Mouse (Mus musculus) embryo, embryonic 9.5 days (tissue): ENCODE results near the gene Alg6.

Experiments
- DNase-seq: peaks from one replicate; pipeline ENCODE4 v3.0.0-alpha.2; 2017; ENCODE audit errors: extremely low spot score

The Alg6 gene

GRCm38 (mm10) chr4:99714904-99715782 is at the start of gene Alg6:
Gene Alg6 (plus strand): TSS chr4:99715664.
- peak; percentile 99 for DNase-seq

- DNase-seq, result no peak
These were observed 45.1 kb upstream of the Alg6 start for GRCm38 (mm10) chr4:99670203-99670851.

- no peak for DNase-seq
These were observed 40.3 kb upstream of the Alg6 start for GRCm38 (mm10) chr4:99675191-99675590.

GRCm38 (mm10) chr4:99683941-99684340 is 31.5 kb upstream of the Alg6 start:
- no peak for DNase-seq

GRCm38 (mm10) chr4:99686308-99686707 is 29.2 kb upstream of the Alg6 start:
- DNase-seq, result no peak

GRCm38 (mm10) chr4:99712583-99713183 is 2.8 kb upstream of the Alg6 start:
- no peak for DNase-seq

GRCm38 (mm10) chr4:99713971-99714370 is 1.5 kb upstream of the Alg6 start:
- no peak for DNase-seq

- no peak for DNase-seq
These were observed 436 bp downstream of the Alg6 start for GRCm38 (mm10) chr4:99715783-99716416.

GRCm38 (mm10) chr4:99717905-99718304 is 2.4 kb downstream of the Alg6 start:
- no peak for DNase-seq

- DNase-seq, result no peak
These were observed 8.9 kb downstream of the Alg6 start for GRCm38 (mm10) chr4:99724331-99724730.

- DNase-seq, result no peak
These were observed 10.5 kb downstream of the Alg6 start for GRCm38 (mm10) chr4:99725914-99726451.

- DNase-seq, result no peak
These were observed 24.4 kb downstream of the Alg6 start for GRCm38 (mm10) chr4:99739836-99740235.

GRCm38 (mm10) chr4:99752426-99752825 is 37.0 kb downstream of the Alg6 start:
- DNase-seq, result no peak

- no peak for DNase-seq
These were observed 50.8 kb downstream of the Alg6 start for GRCm38 (mm10) chr4:99766303-99766702.

- no peak for DNase-seq
These were observed 51.3 kb downstream of the Alg6 start for GRCm38 (mm10) chr4:99766753-99767152.

- DNase-seq, result no peak
These were observed 55.1 kb downstream of the Alg6 start for GRCm38 (mm10) chr4:99770555-99770954.

- DNase-seq, result no peak
These were observed 57.6 kb downstream of the Alg6 start for GRCm38 (mm10) chr4:99773041-99773440.

- DNase-seq, result no peak
These were observed 76.9 kb downstream of the Alg6 start for GRCm38 (mm10) chr4:99792365-99792764.
